Mouse (Mus musculus) lung, postnatal 0 days (tissue): Measurements from ENCODE around the gene Mapre3.

Source experiments
- CTCF ChIP-seq: IDR thresholded peaks from 2 replicates; pipeline ENCODE4 v1.5.1; 2016; ENCODE audit warnings: antibody characterized with exemption, mild to moderate bottlenecking
- EP300 ChIP-seq: IDR thresholded peaks from 2 replicates; pipeline ENCODE4 v1.6.1; 2016; ENCODE audit warnings: antibody characterized with exemption, mild to moderate bottlenecking, control low read depth

- TF ChIP-seq EP300 (no peak), CTCF (no peak)
Observed at GRCm38 (mm10) chr5:30909863-30910262, 95.4 kb downstream of the Mapre3 start.
